Comparison of ENCODE assay signal across 9 mouse cellular contexts in genomic region chr2:108877141-108877540, GRCm38 (mm10).
DNase-seq lines count a peak whose midpoint lies in the region; ATAC-seq and TF ChIP-seq lines count a peak whose summit lies in the region.
"Had no signal": no experiment of that assay in that cellular context is flagged by ENCODE, and none has a peak within 500 bp of the region (broad histone marks: within the 10 kb centered on the region; RNA-seq: fewer than 3 reads in every experiment).

No protein-coding gene starts in this region.

- no peak overlapping the region for H3K4me3 ChIP-seq in heart, postnatal 0 days (ENCODE audit: low read depth, low read length)
- H3K4me3 ChIP-seq in heart, embryonic 11.5 days (ENCODE audit: low read depth, low read length) = no peak overlapping the region
- H3K4me3 ChIP-seq in midbrain, embryonic 12.5 days = no peak overlapping the region
- H3K4me3 ChIP-seq in midbrain, embryonic 13.5 days (replicated peaks) = no peak overlapping the region
- H3K4me3 ChIP-seq in stomach, postnatal 0 days (ENCODE audit: low read depth, low read length) = no peak overlapping the region
- H3K4me3 ChIP-seq: limb, embryonic 12.5 days had no signal

- no peak for DNase-seq in heart, postnatal 0 days (ENCODE audit: low spot score)
- peak; percentile 62 for DNase-seq in brain, adult 2 months (ENCODE audit: low read depth, low spot score)
- no peak for DNase-seq in stomach, postnatal 0 days (ENCODE audit: low spot score)
- DNase-seq in thymus, postnatal 10 days (ENCODE audit: low spot score in 2 of 2) = no peak

- H3K36me3 ChIP-seq in heart, postnatal 0 days (replicated peaks; ENCODE audit: control insufficient read depth, insufficient read depth, low read length) = no peaks in the 10 kb centered on the region
- no peaks in the 10 kb centered on the region for H3K36me3 ChIP-seq in heart, embryonic 11.5 days (ENCODE audit: control insufficient read depth, insufficient read depth, low read length)
- no peaks in the 10 kb centered on the region for H3K36me3 ChIP-seq in midbrain, embryonic 12.5 days
- no peaks in the 10 kb centered on the region for H3K36me3 ChIP-seq in midbrain, embryonic 13.5 days
- H3K36me3 ChIP-seq in stomach, postnatal 0 days (ENCODE audit: control insufficient read depth, insufficient read depth, low read length) = no peaks in the 10 kb centered on the region
- H3K36me3 ChIP-seq: limb, embryonic 12.5 days had no signal

- H3K4me1 ChIP-seq in heart, postnatal 0 days (ENCODE audit: control insufficient read depth, insufficient read depth) = no peaks in the 10 kb centered on the region
- no peaks in the 10 kb centered on the region for H3K4me1 ChIP-seq in heart, embryonic 11.5 days (ENCODE audit: control insufficient read depth, insufficient read depth, low read length)
- H3K4me1 ChIP-seq in midbrain, embryonic 12.5 days = no peaks in the 10 kb centered on the region
- H3K4me1 ChIP-seq in midbrain, embryonic 13.5 days (replicated peaks) = no peaks in the 10 kb centered on the region
- H3K4me1 ChIP-seq in stomach, postnatal 0 days (replicated peaks; ENCODE audit: control insufficient read depth, insufficient read depth) = no peaks in the 10 kb centered on the region
- H3K4me1 ChIP-seq: limb, embryonic 12.5 days had no signal

- H3K27me3 ChIP-seq in heart, postnatal 0 days (ENCODE audit: control insufficient read depth, insufficient read depth, low read length) = no peaks in the 10 kb centered on the region
- no peaks in the 10 kb centered on the region for H3K27me3 ChIP-seq in heart, embryonic 11.5 days (ENCODE audit: control insufficient read depth, insufficient read depth, low read length)
- H3K27me3 ChIP-seq in midbrain, embryonic 12.5 days = no peaks in the 10 kb centered on the region
- no peaks in the 10 kb centered on the region for H3K27me3 ChIP-seq in midbrain, embryonic 13.5 days
- no peaks in the 10 kb centered on the region for H3K27me3 ChIP-seq in stomach, postnatal 0 days (ENCODE audit: control insufficient read depth, insufficient read depth, low read length)
- H3K27me3 ChIP-seq: limb, embryonic 12.5 days had no signal

- H3K9ac ChIP-seq in heart, postnatal 0 days (replicated peaks; ENCODE audit: low read depth, low read length) = no peak overlapping the region
- H3K9ac ChIP-seq in heart, embryonic 11.5 days (ENCODE audit: low read depth, low read length) = no peak overlapping the region
- no peak overlapping the region for H3K9ac ChIP-seq in midbrain, embryonic 12.5 days (replicated peaks)
- no peak overlapping the region for H3K9ac ChIP-seq in midbrain, embryonic 13.5 days (replicated peaks)
- H3K9ac ChIP-seq in stomach, postnatal 0 days (ENCODE audit: low read length) = no peak overlapping the region
- H3K9ac ChIP-seq: limb, embryonic 12.5 days had no signal

- WGBS in heart, postnatal 0 days = 70% methylated on average over 4 of the region's 4 CpGs
- WGBS in heart, embryonic 11.5 days (ENCODE audit: insufficient replicate concordance) = 61% methylated on average over 4 of the region's 4 CpGs
- WGBS in midbrain, embryonic 12.5 days = 77% methylated on average over 4 of the region's 4 CpGs
- 79% methylated on average over 4 of the region's 4 CpGs for WGBS in midbrain, embryonic 13.5 days
- WGBS in stomach, postnatal 0 days = 70% methylated on average over 4 of the region's 4 CpGs

- peak; percentile 39 for TF ChIP-seq CTCF in heart, postnatal 0 days (IDR thresholded peaks at IDR 0.05; ENCODE audit: low read depth)
- peak; percentile 70 for TF ChIP-seq CTCF in stomach, postnatal 0 days (IDR thresholded peaks at IDR 0.05; ENCODE audit: low read depth)

- no peak overlapping the region for H3K4me2 ChIP-seq in heart, postnatal 0 days (ENCODE audit: low read depth, low read length)
- H3K4me2 ChIP-seq in heart, embryonic 11.5 days = no peak overlapping the region
- H3K4me2 ChIP-seq in midbrain, embryonic 12.5 days (replicated peaks) = no peak overlapping the region
- H3K4me2 ChIP-seq in midbrain, embryonic 13.5 days (replicated peaks) = no peak overlapping the region
- H3K4me2 ChIP-seq in stomach, postnatal 0 days (replicated peaks; ENCODE audit: low read depth) = no peak overlapping the region
- H3K4me2 ChIP-seq: limb, embryonic 12.5 days had no signal

- no peaks in the 10 kb centered on the region for H3K9me3 ChIP-seq in heart, postnatal 0 days (replicated peaks; ENCODE audit: control insufficient read depth, low read length)
- H3K9me3 ChIP-seq in heart, embryonic 11.5 days (replicated peaks; ENCODE audit: control insufficient read depth, low read length) = no peaks in the 10 kb centered on the region
- no peaks in the 10 kb centered on the region for H3K9me3 ChIP-seq in midbrain, embryonic 12.5 days
- no peaks in the 10 kb centered on the region for H3K9me3 ChIP-seq in midbrain, embryonic 13.5 days
- H3K9me3 ChIP-seq in stomach, postnatal 0 days (ENCODE audit: control insufficient read depth, low read length) = no peaks in the 10 kb centered on the region
- H3K9me3 ChIP-seq: limb, embryonic 12.5 days had no signal

- TF ChIP-seq EP300 in heart, postnatal 0 days (IDR thresholded peaks at IDR 0.05; ENCODE audit: low read depth) = no peak
- no peak for TF ChIP-seq EP300 in stomach, postnatal 0 days (optimal IDR thresholded peaks at IDR 0.05)

- no peak for ATAC-seq in heart, postnatal 0 days (ENCODE audit: insufficient read depth, low read depth)
- no peak for ATAC-seq in heart, embryonic 11.5 days (replicated peaks; ENCODE audit: insufficient number of reproducible peaks, low FRiP score, low TSS enrichment)
- 0 out of 2 replicates have a peak, but pooled peaks have one; percentile 66 for ATAC-seq in midbrain, embryonic 12.5 days (ENCODE audit: low FRiP score, low read depth)
- ATAC-seq in midbrain, embryonic 13.5 days = no peak
- no peak for ATAC-seq in stomach, postnatal 0 days (ENCODE audit: low FRiP score, low TSS enrichment)
- ATAC-seq: inflammation-experienced regulatory T-cells, adult 6 months had no signal

- H3K27ac ChIP-seq in heart, postnatal 0 days (ENCODE audit: low read depth) = no peak overlapping the region
- no peak overlapping the region for H3K27ac ChIP-seq in heart, embryonic 11.5 days (ENCODE audit: low read depth, low read length)
- H3K27ac ChIP-seq in midbrain, embryonic 12.5 days (replicated peaks) = no peak overlapping the region
- H3K27ac ChIP-seq in midbrain, embryonic 13.5 days = no peak overlapping the region
- no peak overlapping the region for H3K27ac ChIP-seq in stomach, postnatal 0 days (replicated peaks)
- H3K27ac ChIP-seq: limb, embryonic 12.5 days had no signal
